ENCODE assay signal across 15 mouse cellular contexts in genomic region chr10:95213311-95213710, GRCm38 (mm10).
"Had no signal": no experiment of that assay in that cellular context is flagged by ENCODE, and none has a peak within 500 bp of the region (broad histone marks: within the 10 kb centered on the region; RNA-seq: fewer than 3 reads in every experiment).

No protein-coding gene starts in this region.

- H3K27me3 ChIP-seq: liver, embryonic 15.5 days; neural tube, embryonic 12.5 days had no signal

- DNase-seq: kidney, postnatal 4 days; lung, adult 2 months; lung, postnatal 36 days; midbrain, embryonic 14.5 days; right cerebral cortex, postnatal 4 days; spleen, adult 18-20 months; thymus, adult 2 months; thymus, postnatal 36 days had no signal

- H3K27ac ChIP-seq: layer of hippocampus, adult 2 months; left cerebral cortex, adult 2 months; liver, embryonic 15.5 days; neural tube, embryonic 12.5 days had no signal

- H3K9me3 ChIP-seq: limb, embryonic 10.5 days; liver, embryonic 15.5 days; neural tube, embryonic 12.5 days had no signal

- H3K4me2 ChIP-seq: liver, embryonic 11.5 days; liver, embryonic 15.5 days; neural tube, embryonic 12.5 days had no signal

- H3K4me3 ChIP-seq: layer of hippocampus, adult 2 months; left cerebral cortex, adult 2 months; limb, embryonic 10.5 days; liver, embryonic 15.5 days; neural tube, embryonic 12.5 days had no signal

- H3K36me3 ChIP-seq: limb, embryonic 10.5 days; liver, embryonic 15.5 days; neural tube, embryonic 12.5 days had no signal

- H3K9ac ChIP-seq: liver, embryonic 15.5 days; neural tube, embryonic 12.5 days had no signal

- ATAC-seq: lung, postnatal 0 days had no signal

- H3K4me1 ChIP-seq: neural tube, embryonic 12.5 days had no signal
